Mouse (Mus musculus): ENCODE measurements around the gene Foxn4.
A peak's percentile ranks its signal among the peaks of the same experiment; 100 is the strongest.

The Foxn4 gene

GRCm38 (mm10) chr5:114279382-114280143 lies 6.0 kb upstream of the Foxn4 start:
- no peak for ATAC-seq (ENCODE audit: low TSS enrichment)

- ATAC-seq (ENCODE audit: low TSS enrichment) = no peak
Observed at GRCm38 (mm10) chr5:114275991-114276390, 2.4 kb upstream of the Foxn4 start.

DNA sequence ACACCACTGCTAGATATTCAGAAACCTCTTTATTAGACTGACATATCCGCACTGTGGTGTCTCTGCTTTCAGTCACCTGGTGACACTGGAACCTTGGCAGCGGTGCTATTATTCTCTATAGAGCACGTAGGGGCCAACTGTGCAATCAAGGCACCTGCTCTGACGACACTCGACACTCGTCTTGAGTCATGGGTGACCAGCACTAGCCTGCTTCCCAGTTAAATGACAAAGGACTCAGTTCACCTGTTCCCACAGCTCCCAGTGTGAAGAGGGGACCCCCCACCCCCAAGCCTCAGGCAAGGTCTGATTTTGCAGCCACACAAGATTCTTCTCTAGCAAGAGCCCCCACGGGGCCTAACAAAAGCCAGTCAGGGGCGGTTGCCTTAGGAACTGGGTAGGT lies 1.7 kb upstream of the Foxn4 start:
- ATAC-seq (ENCODE audit: low TSS enrichment) = no peak

DNA sequence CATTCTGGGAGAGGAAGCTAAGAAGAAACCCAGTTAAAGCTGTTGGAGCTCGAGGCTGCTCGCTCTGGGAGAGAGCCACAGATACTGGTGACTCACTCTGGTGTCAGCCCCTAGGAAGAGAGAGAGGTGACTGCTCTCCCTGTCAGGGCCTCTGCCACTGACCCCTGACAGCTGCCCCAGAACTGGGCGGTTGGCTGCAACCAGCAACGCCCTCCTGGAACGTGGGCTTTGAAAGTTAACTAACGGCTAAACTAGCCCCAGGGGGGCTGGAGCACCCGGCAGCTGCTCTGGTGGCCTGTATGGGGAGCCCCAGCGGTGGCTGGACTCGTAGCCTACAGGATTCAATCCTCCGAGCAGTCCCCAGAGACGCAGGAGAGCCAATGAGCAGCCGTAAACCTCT lies 3.6 kb downstream of the Foxn4 start:
- ATAC-seq (ENCODE audit: low TSS enrichment) = no peak

- no peak for ATAC-seq (ENCODE audit: low TSS enrichment)
Observed at GRCm38 (mm10) chr5:114269499-114269898, 4.1 kb downstream of the Foxn4 start.

- ATAC-seq (ENCODE audit: low TSS enrichment) = no peak
Observed at GRCm38 (mm10) chr5:114268646-114269045, 5.0 kb downstream of the Foxn4 start.

GRCm38 (mm10) chr5:114264791-114265190 lies 8.8 kb downstream of the Foxn4 start:
- ATAC-seq (ENCODE audit: low TSS enrichment) = no peak

GRCm38 (mm10) chr5:114264030-114264459 lies 9.6 kb downstream of the Foxn4 start:
- no peak for ATAC-seq (ENCODE audit: low TSS enrichment)

- no peak for ATAC-seq (ENCODE audit: low TSS enrichment)
Observed at GRCm38 (mm10) chr5:114261494-114261893, 12.1 kb downstream of the Foxn4 start.

GRCm38 (mm10) chr5:114259495-114259894 lies 14.1 kb downstream of the Foxn4 start:
- ATAC-seq (ENCODE audit: low TSS enrichment) = no peak

DNA sequence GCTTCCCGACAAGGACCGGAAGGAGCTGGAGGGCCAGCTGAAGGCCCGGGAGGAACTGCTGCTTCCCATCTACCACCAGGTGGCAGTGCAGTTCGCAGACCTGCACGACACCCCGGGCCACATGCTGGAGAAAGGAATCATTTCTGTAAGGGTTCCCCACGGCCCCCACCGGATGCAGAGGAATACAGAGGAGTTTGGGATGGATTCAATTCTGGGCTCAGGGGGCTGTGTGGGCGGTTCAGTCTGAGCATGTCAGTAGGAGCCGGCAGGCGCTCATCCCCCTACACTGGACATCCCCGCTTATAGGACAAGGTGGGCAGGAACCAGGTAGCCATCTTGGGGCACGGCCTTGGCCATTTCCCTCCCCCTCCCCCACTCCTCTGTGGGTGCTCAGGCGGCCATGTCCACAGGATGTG lies 25.4 kb downstream of the Foxn4 start:
- ATAC-seq (ENCODE audit: low TSS enrichment) = peak; percentile 80; the same call in 1 of the 2 replicates

GRCm38 (mm10) chr5:114246465-114246864 lies 27.1 kb downstream of the Foxn4 start:
- ATAC-seq (ENCODE audit: low TSS enrichment) = no peak

GRCm38 (mm10) chr5:114239737-114240136 lies 33.9 kb downstream of the Foxn4 start:
- ATAC-seq (ENCODE audit: low TSS enrichment) = no peak

- ATAC-seq (ENCODE audit: low TSS enrichment) = no peak
Observed at GRCm38 (mm10) chr5:114238924-114239323, 34.7 kb downstream of the Foxn4 start.

DNA sequence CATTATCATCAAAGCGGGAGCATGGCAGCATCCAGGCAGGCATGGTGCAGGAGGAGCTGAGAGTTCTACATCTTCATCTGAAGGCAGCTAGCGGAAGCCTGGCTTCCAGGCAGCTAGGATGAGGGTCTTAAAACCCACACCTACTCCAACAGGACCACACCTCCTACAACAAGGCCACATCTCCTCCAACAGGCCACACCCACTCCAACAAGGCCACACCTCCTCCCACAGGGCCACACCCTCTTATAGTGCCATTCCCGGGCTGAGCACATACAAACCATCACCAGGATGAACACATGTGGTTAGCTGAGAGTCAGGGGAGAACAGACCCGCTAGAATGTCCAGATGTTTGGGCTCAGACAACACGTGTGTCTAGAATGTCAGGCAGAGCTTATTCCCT lies 44.7 kb downstream of the Foxn4 start:
- no peak for ATAC-seq (ENCODE audit: low TSS enrichment)

DNA sequence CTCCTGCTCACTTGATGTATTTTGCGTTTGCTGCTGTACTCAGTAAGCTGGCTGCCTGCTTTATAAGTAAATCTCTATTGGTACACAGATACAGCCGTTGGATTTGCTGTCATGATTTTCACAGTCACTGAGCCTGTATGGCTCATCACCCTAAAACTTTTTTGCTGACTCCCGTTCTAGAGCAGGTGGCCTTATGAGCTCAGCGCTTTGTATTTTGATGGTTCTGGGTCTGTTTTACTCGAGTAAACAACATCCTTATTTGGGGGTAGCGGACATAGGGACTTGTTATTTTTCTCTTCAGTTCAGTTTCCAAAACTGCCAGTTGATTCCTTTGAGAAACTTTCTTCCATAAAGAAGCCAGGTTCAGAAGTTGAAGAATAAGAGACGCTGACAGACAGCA lies 47.6 kb downstream of the Foxn4 start:
- no peak for ATAC-seq (ENCODE audit: low TSS enrichment)

GRCm38 (mm10) chr5:114218771-114219170 lies 54.8 kb downstream of the Foxn4 start:
- ATAC-seq (ENCODE audit: low TSS enrichment) = no peak

- no peak for ATAC-seq (ENCODE audit: low TSS enrichment)
Observed at GRCm38 (mm10) chr5:114213183-114213582, 60.4 kb downstream of the Foxn4 start.

DNA sequence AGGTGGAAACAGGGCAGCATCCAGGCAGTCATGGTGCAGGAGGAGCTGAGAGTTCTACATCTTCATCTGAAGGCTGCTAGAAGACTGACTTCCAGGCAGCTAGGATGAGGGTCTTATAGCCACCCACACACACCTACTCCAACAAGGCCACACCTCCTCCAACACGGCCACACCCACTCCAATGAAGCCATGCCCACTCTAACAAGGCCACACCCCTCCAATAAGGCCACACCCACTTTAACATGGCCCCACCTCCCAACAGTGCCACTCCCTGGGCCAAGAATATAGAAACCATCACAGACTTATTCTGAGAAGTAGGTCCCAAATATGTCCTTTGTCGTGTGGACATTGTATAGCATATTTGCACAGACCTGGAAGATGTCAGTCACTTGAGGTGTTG lies 67.4 kb downstream of the Foxn4 start:
- ATAC-seq (ENCODE audit: low TSS enrichment) = no peak

Measured in frontal cortex, adult (tissue).